Mouse (Mus musculus) heart, adult 2 months (tissue): ENCODE data around the gene Coro1a.

Experiments used
- CTCF ChIP-seq: fragments of 200-600 bp; IDR thresholded peaks from 2 replicates; pipeline ENCODE4 v1.8.1; 2022; ENCODE audit warnings: antibody characterized with exemption, mild to moderate bottlenecking, moderate library complexity
- EP300 ChIP-seq: fragments of 200-500 bp; IDR thresholded peaks from 2 replicates; pipeline ENCODE4 v1.6.1; 2011; ENCODE audit warnings: low read depth, low read length, control low read depth; ENCODE audit not compliant: insufficient read depth
- POLR2A ChIP-seq: fragments of 200-500 bp; IDR thresholded peaks from 2 replicates; pipeline ENCODE4 v1.6.1; 2011; ENCODE audit warnings: mild to moderate bottlenecking, low read depth, low read length, control low read depth; ENCODE audit not compliant: insufficient read depth

DNA sequence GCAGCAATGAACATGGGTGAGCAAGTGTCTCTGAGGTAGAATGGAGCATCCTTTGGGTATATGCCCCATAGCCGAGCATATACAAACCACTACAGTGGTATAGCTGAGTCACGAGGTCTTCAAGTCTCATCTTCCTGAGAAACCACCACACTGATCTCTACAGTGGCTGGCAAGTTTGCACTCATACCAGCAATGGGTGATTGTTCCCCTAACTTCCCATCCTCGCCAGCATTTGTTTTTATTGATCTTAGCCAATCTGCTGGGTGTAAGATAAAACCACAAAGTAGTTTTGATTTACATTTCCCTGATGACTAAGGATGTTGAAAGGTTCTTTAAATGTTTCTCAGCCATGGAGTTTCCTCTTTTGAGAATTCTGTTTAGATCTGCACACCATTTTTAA, 17.5 kb upstream of the Coro1a start:
- no peak for TF ChIP-seq POLR2A
- TF ChIP-seq EP300: no peak
- TF ChIP-seq CTCF: no peak
